Mouse (Mus musculus) stomach, embryonic 15.5 days (tissue): Measurements from ENCODE around the gene Myl4. TPM values are rescaled to one million over a fixed set of nuclear protein-coding genes. Genes with fewer than 3 reads are reported as not detected.

ENCODE experiments used
- ATAC-seq: fragments of 200-750 bp; cut with Nextera tagmentation; 2 replicates; pipeline ENCODE4 v1.8.0; 2017; ENCODE audit warnings: low read depth, moderate number of reproducible peaks, moderate TSS enrichment; ENCODE audit not compliant: insufficient read depth, low FRiP score
- H3K27ac ChIP-seq: fragments of 300-500 bp; sonication (generic); 2 replicates; pipeline ENCODE4 v1.5.1; 2015; ENCODE audit warnings: mild to moderate bottlenecking, inconsistent platforms
- H3K27me3 ChIP-seq: fragments of 300-500 bp; sonication (generic); replicated peaks from 2 replicates; pipeline ENCODE4 v1.6.1; 2015; ENCODE audit warnings: inconsistent platforms
- H3K36me3 ChIP-seq: fragments of 300-500 bp; sonication (generic); 2 replicates; pipeline ENCODE4 v1.6.1; 2015; ENCODE audit warnings: inconsistent platforms
- H3K4me1 ChIP-seq: fragments of 300-500 bp; sonication (generic); 2 replicates; pipeline ENCODE4 v1.6.1; 2015; ENCODE audit warnings: inconsistent platforms
- H3K4me2 ChIP-seq: fragments of 300-500 bp; sonication (generic); 2 replicates; pipeline ENCODE4 v1.6.1; 2015; ENCODE audit warnings: mild to moderate bottlenecking, inconsistent platforms
- H3K4me3 ChIP-seq: fragments of 300-500 bp; sonication (generic); replicated peaks from 2 replicates; pipeline ENCODE4 v1.5.1; 2015; ENCODE audit warnings: inconsistent platforms
- H3K9ac ChIP-seq: fragments of 300-500 bp; sonication (generic); 2 replicates; pipeline ENCODE4 v1.6.1; 2015; ENCODE audit warnings: inconsistent platforms
- H3K9me3 ChIP-seq: fragments of 300-500 bp; sonication (generic); 2 replicates; pipeline ENCODE4 v1.6.1; 2016; ENCODE audit warnings: inconsistent platforms
- WGBS: fragments of 180-500 bp; shearing (Covaris S2); methylation state at CpG from one replicate; pipeline ENCODE4 v1.1.7; 2015; 5-methylcytosine and 5-hydroxymethylcytosine counted together
- polyA plus RNA-seq: library from polyadenylated mRNA; unstranded; fragments of >200 nt; fragmentation: Nextera tagmentation; extraction: Ambion mirVana; gene quantifications from 2 replicates; pipeline ENCODE4 v1.2.1, GENCODE M21; 2015

The Myl4 gene
- polyA plus RNA-seq, 1 experiment from 2014 or later, result 7.8 TPM

DNA sequence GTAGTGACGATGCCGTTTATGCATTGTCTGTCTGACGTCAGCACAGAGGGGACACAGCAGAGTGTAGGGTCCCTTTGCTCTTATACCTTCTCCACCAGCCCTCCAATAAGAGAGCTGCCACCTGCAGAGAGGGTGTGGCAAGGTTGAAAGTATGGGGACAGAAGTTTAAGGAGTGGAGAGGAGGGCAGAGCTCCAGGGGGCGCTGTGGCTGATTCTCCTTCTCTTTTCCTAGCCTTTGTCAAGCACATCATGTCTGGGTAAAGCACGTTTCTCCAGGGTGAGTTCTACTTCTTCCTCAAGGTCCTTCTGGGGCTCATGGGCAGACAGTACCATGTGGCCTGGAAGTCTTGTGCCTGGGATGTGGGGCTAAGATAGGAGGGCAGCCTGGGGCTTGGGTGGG, 35.0 kb downstream of the Myl4 start:
- no peak for ATAC-seq
- Histone ChIP-seq H3K4me2 (no peak overlapping the region), H3K9ac (no peak overlapping the region), H3K36me3 (no peaks in the 10 kb centered on the region), H3K4me3 (no peak overlapping the region), H3K27ac (no peak overlapping the region), H3K27me3 (no peaks in the 10 kb centered on the region), H3K9me3 (no peaks in the 10 kb centered on the region), H3K4me1 (peaks cover 2% of the 10 kb centered on the region; the same call in 1 of the 2 replicates)
- WGBS, result 72% methylated on average over 5 of the region's 5 CpGs

DNA sequence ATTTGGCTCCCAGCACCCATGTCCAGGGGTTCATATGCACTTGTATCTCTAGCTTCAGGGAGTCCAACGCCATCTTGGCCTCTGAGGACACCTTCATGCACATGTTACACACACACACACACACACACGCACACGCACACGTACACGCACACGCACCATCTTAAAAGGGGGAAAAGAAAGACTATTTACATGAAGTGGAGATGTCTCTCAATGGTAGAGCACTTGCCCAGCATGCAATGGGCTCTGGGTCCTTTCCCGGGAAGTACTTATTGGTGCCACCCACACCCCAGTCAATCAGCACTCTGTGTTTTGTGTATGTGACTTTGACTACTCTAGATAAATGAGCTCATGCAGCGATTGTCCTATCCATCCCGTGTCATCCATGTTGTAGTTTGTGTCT, 37.4 kb downstream of the Myl4 start:
- Histone ChIP-seq H3K4me2 (no peak overlapping the region), H3K9me3 (no peaks in the 10 kb centered on the region), H3K4me3 (no peak overlapping the region), H3K9ac (no peak overlapping the region), H3K4me1 (0 out of 2 replicates have a peak, but pooled peaks cover 4% of the 10 kb centered on the region), H3K27ac (no peak overlapping the region), H3K27me3 (no peaks in the 10 kb centered on the region), H3K36me3 (no peaks in the 10 kb centered on the region)
- ATAC-seq, result no peak
- 94% methylated on average over 9 of the region's 9 CpGs for WGBS

DNA sequence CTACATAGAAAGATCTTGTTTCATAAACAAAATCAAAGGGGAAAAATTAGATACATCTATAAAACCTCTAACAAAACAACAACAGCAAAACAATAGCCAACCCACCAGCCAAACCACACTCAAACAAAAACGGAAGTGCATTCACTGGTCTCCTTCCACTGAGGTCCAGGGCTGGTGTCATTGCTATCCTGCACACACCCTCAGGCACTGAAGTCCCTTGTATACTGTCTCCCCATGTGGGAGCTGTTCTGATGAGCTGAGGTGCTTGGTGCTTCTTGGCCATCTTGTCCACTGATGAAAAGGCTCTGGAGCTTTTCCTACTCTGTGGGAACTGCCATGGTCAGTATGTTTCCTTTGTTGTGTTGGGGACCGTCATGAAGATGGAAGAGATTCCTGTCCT, 38.0 kb downstream of the Myl4 start:
- Histone ChIP-seq H3K36me3 (no peaks in the 10 kb centered on the region), H3K4me2 (no peak overlapping the region), H3K27ac (no peak overlapping the region), H3K4me1 (0 out of 2 replicates have a peak, but pooled peaks cover 4% of the 10 kb centered on the region), H3K9ac (no peak overlapping the region), H3K4me3 (no peak overlapping the region), H3K9me3 (no peaks in the 10 kb centered on the region), H3K27me3 (no peaks in the 10 kb centered on the region)
- ATAC-seq, result no peak
- WGBS, result 94% methylated on average over 2 of the region's 2 CpGs

GRCm38 (mm10) chr11:104589570-104589969, 39.1 kb downstream of the Myl4 start:
- 0 out of 2 replicates have a peak, but pooled peaks cover 4% of the 10 kb centered on the region for H3K4me1 ChIP-seq
- no peak overlapping the region for H3K9ac ChIP-seq
- H3K9me3 ChIP-seq, result no peaks in the 10 kb centered on the region
- H3K36me3 ChIP-seq, result no peaks in the 10 kb centered on the region
- H3K4me2 ChIP-seq, result no peak overlapping the region
- no peak overlapping the region for H3K27ac ChIP-seq
- 74% methylated on average over 1 of the region's 1 CpGs for WGBS
- no peaks in the 10 kb centered on the region for H3K27me3 ChIP-seq
- H3K4me3 ChIP-seq, result no peak overlapping the region
- no peak for ATAC-seq

DNA sequence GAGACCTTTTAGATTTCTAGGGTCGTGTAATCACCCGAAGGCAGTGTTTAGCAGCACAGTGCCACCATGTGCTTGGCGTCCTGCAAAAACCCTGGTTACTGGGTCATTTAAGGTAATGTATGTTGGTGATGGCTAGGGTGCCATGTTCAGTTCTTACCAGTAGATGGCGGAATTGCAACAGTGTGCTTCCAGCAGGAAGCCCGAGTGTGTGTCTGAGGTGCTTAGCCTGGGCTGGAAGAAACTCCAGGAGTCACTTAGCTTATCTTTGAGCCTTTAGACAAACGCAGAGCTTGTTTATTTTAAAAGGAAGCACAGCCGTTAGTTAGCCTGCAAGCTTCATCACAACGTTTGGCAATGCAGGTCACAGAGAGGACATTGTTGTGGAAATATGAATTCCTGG, 39.7 kb downstream of the Myl4 start:
- Histone ChIP-seq H3K4me2 (no peak overlapping the region), H3K4me1 (0 out of 2 replicates have a peak, but pooled peaks cover 4% of the 10 kb centered on the region), H3K27ac (no peak overlapping the region), H3K36me3 (no peaks in the 10 kb centered on the region), H3K9ac (no peak overlapping the region), H3K27me3 (no peaks in the 10 kb centered on the region), H3K9me3 (no peaks in the 10 kb centered on the region), H3K4me3 (no peak overlapping the region)
- peak; percentile 76 for ATAC-seq
- WGBS, result under 1% methylated on average over 8 of the region's 8 CpGs

- H3K27ac ChIP-seq, result no peak overlapping the region
- ATAC-seq, result no peak
- no peak overlapping the region for H3K4me2 ChIP-seq
- no peak overlapping the region for H3K9ac ChIP-seq
- no peaks in the 10 kb centered on the region for H3K27me3 ChIP-seq
- H3K36me3 ChIP-seq, result no peaks in the 10 kb centered on the region
- H3K4me3 ChIP-seq, result no peak overlapping the region
- 48% methylated on average over 13 of the region's 13 CpGs for WGBS
- H3K4me1 ChIP-seq, result 0 out of 2 replicates have a peak, but pooled peaks cover 4% of the 10 kb centered on the region
- H3K9me3 ChIP-seq, result no peaks in the 10 kb centered on the region
These were observed 41.8 kb downstream of the Myl4 start for GRCm38 (mm10) chr11:104592066-104592835.

- H3K27ac ChIP-seq, result no peak overlapping the region
- no peaks in the 10 kb centered on the region for H3K9me3 ChIP-seq
- WGBS, result 76% methylated on average over 10 of the region's 10 CpGs
- H3K4me1 ChIP-seq, result no peaks in the 10 kb centered on the region
- no peak overlapping the region for H3K9ac ChIP-seq
- H3K4me2 ChIP-seq, result no peak overlapping the region
- no peak for ATAC-seq
- no peak overlapping the region for H3K4me3 ChIP-seq
- H3K36me3 ChIP-seq, result no peaks in the 10 kb centered on the region
- no peaks in the 10 kb centered on the region for H3K27me3 ChIP-seq
These were observed 45.9 kb downstream of the Myl4 start for GRCm38 (mm10) chr11:104596365-104596764.

GRCm38 (mm10) chr11:104599265-104599945, 48.9 kb downstream of the Myl4 start:
- H3K9ac ChIP-seq, result no peak overlapping the region
- peak; percentile 18; the same call in 1 of the 2 replicates for ATAC-seq

DNA sequence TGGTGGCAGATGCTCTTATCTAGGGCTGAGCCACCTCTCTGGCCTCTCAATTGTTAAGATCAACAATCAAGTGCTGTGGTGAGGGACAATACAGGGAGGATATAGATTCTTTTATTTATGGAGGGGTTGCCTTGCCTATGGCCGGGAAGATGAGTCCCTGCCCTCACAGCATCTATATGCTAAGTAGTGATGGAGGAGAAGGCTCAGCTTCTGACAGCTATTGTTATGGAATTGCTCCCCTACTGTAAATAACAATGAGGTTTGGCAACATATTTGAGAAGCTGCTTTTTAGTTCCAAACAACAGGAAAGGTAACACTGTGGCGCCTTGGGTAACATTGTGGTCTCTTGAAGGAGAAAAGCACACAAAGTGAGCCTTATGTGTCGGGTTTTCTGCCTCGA, 50.2 kb downstream of the Myl4 start:
- 60% methylated on average over 4 of the region's 4 CpGs for WGBS
- no peaks in the 10 kb centered on the region for H3K36me3 ChIP-seq
- no peaks in the 10 kb centered on the region for H3K27me3 ChIP-seq
- H3K27ac ChIP-seq, result no peak overlapping the region
- H3K4me3 ChIP-seq, result no peak overlapping the region
- H3K4me2 ChIP-seq, result no peak overlapping the region
- no peaks in the 10 kb centered on the region for H3K9me3 ChIP-seq
- no peak overlapping the region for H3K9ac ChIP-seq
- no peak for ATAC-seq
- H3K4me1 ChIP-seq, result no peaks in the 10 kb centered on the region

More at GRCm38 (mm10) chr11:104599265-104599945, 48.9 kb downstream of the Myl4 start:
- Histone ChIP-seq H3K36me3 (no peaks in the 10 kb centered on the region), H3K4me3 (no peak overlapping the region), H3K4me1 (no peaks in the 10 kb centered on the region), H3K4me2 (no peak overlapping the region), H3K27me3 (no peaks in the 10 kb centered on the region), H3K27ac (peak overlapping the region; percentile 66), H3K9me3 (no peaks in the 10 kb centered on the region)
- WGBS, result 60% methylated on average over 13 of the region's 13 CpGs

GRCm38 (mm10) chr11:104604192-104604591, 53.7 kb downstream of the Myl4 start:
- ATAC-seq, result no peak
- Histone ChIP-seq H3K36me3 (no peaks in the 10 kb centered on the region), H3K4me1 (peaks cover 4% of the 10 kb centered on the region; the same call in 1 of the 2 replicates), H3K4me3 (no peak overlapping the region), H3K4me2 (no peak overlapping the region), H3K9me3 (no peaks in the 10 kb centered on the region), H3K27me3 (no peaks in the 10 kb centered on the region), H3K27ac (no peak overlapping the region), H3K9ac (no peak overlapping the region)
- WGBS, result 58% methylated on average over 6 of the region's 6 CpGs

GRCm38 (mm10) chr11:104607491-104608245, 57.2 kb downstream of the Myl4 start, which contains the start of gene Itgb3:
Gene Itgb3 (plus strand): TSS chr11:104608000.
- H3K4me2 ChIP-seq, result peak within 1 kb of the TSS; percentile 93
- peak within 1 kb of the TSS; percentile 29; the same call in 1 of the 2 replicates for H3K9ac ChIP-seq
- peak; percentile 86 for ATAC-seq
- H3K4me3 ChIP-seq, result peak within 1 kb of the TSS; percentile 61
- 1% methylated on average over 41 of the region's 51 CpGs for WGBS
- H3K27ac ChIP-seq, result peak within 1 kb of the TSS; percentile 45; the same call in 1 of the 2 replicates
- H3K4me1 ChIP-seq, result peaks cover 4% of the 10 kb centered on the region; the same call in 1 of the 2 replicates
- H3K9me3 ChIP-seq, result no peaks in the 10 kb centered on the region
- no peaks in the 10 kb centered on the region for H3K27me3 ChIP-seq
- no peaks in the 10 kb centered on the region for H3K36me3 ChIP-seq
